Mouse (Mus musculus) adrenal gland, adult (tissue): ENCODE measurements around the gene Olfr1317.

Experiments used
- DNase-seq, 2 experiments: peaks; one replicate each; pipeline ENCODE4 v3.0.0; 2022 to 2023; ENCODE audit warnings: low spot score in 1 of 2; ENCODE audit not compliant: inconsistent age in 2 of 2

Gene Olfr1317

GRCm38 (mm10) chr2:112140029-112140428, at the start of gene Olfr1317:
TSS of gene Olfr1317 (plus strand) at chr2:112140329.
- no peak for DNase-seq

- DNase-seq: no peak
Measured at GRCm38 (mm10) chr2:112096681-112097080, 43.4 kb upstream of the Olfr1317 start, which contains the start of gene Olfr1314. TSS of gene Olfr1314 (minus strand) at chr2:112096781.

- DNase-seq: no peak
Measured at GRCm38 (mm10) chr2:112115340-112115739, 24.8 kb upstream of the Olfr1317 start, which contains the start of gene Olfr1315-ps1. TSS of gene Olfr1315-ps1 (minus strand) at chr2:112115440.

- no peak for DNase-seq
Measured at GRCm38 (mm10) chr2:112134877-112135276, 5.3 kb upstream of the Olfr1317 start, which contains the start of gene Olfr1316. TSS of gene Olfr1316 (minus strand) at chr2:112134977.

GRCm38 (mm10) chr2:112153898-112154297, 13.8 kb downstream of the Olfr1317 start, which contains the start of gene Olfr1318:
TSS of gene Olfr1318 (plus strand) at chr2:112154198.
- no peak for DNase-seq
